Mouse (Mus musculus) forebrain, postnatal 0 days (tissue): ENCODE data around the gene Chd2. TPM values are rescaled to one million over a fixed set of nuclear protein-coding genes. Genes with fewer than 3 reads are reported as not detected.
A peak's percentile ranks its signal among the peaks of the same experiment; 100 is the strongest.

ENCODE experiments used
- ATAC-seq: fragments of 200-750 bp; cut with Nextera tagmentation; 2 replicates; pipeline ENCODE4 v1.8.0; 2017; ENCODE audit warnings: mild to moderate bottlenecking, moderate library complexity
- DNase-seq: peaks from one replicate; pipeline ENCODE4 v3.0.0-alpha.2; 2015
- H3K27ac ChIP-seq: fragments of 300-500 bp; sonication (generic); 2 replicates; pipeline ENCODE4 v1.5.1; 2014; ENCODE audit warnings: low read depth, mild to moderate bottlenecking, antibody characterized with exemption, low read length, moderate library complexity, mixed read lengths
- H3K27me3 ChIP-seq: fragments of 300-500 bp; sonication (generic); 2 replicates; pipeline ENCODE4 v1.6.1; 2014; ENCODE audit warnings: mild to moderate bottlenecking, low read length, mixed read lengths; ENCODE audit not compliant: insufficient read depth
- H3K36me3 ChIP-seq: fragments of 300-500 bp; sonication (generic); 2 replicates; pipeline ENCODE4 v1.6.1; 2014; ENCODE audit warnings: mild to moderate bottlenecking, moderate library complexity; ENCODE audit not compliant: insufficient read depth
- H3K4me1 ChIP-seq: fragments of 300-500 bp; sonication (generic); 2 replicates; pipeline ENCODE4 v1.6.1; 2014; ENCODE audit warnings: antibody characterized with exemption; ENCODE audit not compliant: insufficient read depth
- H3K4me2 ChIP-seq: fragments of 300-500 bp; sonication (generic); 2 replicates; pipeline ENCODE4 v1.6.1; 2014; ENCODE audit warnings: low read depth, mild to moderate bottlenecking, moderate library complexity
- H3K4me3 ChIP-seq: fragments of 300-500 bp; sonication (generic); 2 replicates; pipeline ENCODE4 v1.5.1; 2014; ENCODE audit warnings: low read depth, low read length, mixed read lengths
- H3K9ac ChIP-seq: fragments of 300-500 bp; sonication (generic); 2 replicates; pipeline ENCODE4 v1.6.1; 2014; ENCODE audit warnings: mild to moderate bottlenecking
- H3K9me3 ChIP-seq: fragments of 300-500 bp; sonication (generic); 2 replicates; pipeline ENCODE4 v1.6.1; 2016; ENCODE audit warnings: low read length
- CTCF ChIP-seq: sonication (generic); IDR thresholded peaks from 2 replicates; pipeline ENCODE4 v1.5.1; 2016; ENCODE audit warnings: antibody characterized with exemption, control low read depth, low read depth
- WGBS: fragments of 180-500 bp; shearing (Covaris S2); extraction: QIAGEN DNeasy Blood & Tissue Kit; methylation state at CpG from one replicate; pipeline ENCODE4 v1.1.7; 2014; 5-methylcytosine and 5-hydroxymethylcytosine counted together
- polyA plus RNA-seq: library from polyadenylated mRNA; unstranded; fragments of >200 nt; fragmentation: Nextera tagmentation; extraction: Ambion mirVana; gene quantifications from 2 replicates; pipeline ENCODE4 v1.2.1, GENCODE M21; 2015
- total RNA-seq: library from RNA; depleted of rRNA; stranded (reverse); fragments of >200 nt; gene quantifications from 2 replicates; pipeline ENCODE4 v1.2.3, GENCODE M21; 2014

The Chd2 gene
- total and polyA plus RNA-seq, 2 experiments from 2014 or later: 32.0 to 53.9 TPM

- Histone ChIP-seq H3K4me3 (peak overlapping the region; percentile 49), H3K36me3 (no peaks in the 10 kb centered on the region), H3K9me3 (no peaks in the 10 kb centered on the region), H3K27me3 (no peaks in the 10 kb centered on the region), H3K4me1 (peaks cover 11% of the 10 kb centered on the region), H3K27ac (peak overlapping the region; percentile 70), H3K4me2 (peak overlapping the region; percentile 63), H3K9ac (peak overlapping the region; percentile 68)
- no peak for TF ChIP-seq CTCF
- ATAC-seq (no peak), DNase-seq (no peak)
- WGBS: 12% methylated on average over 2 of the region's 2 CpGs
Measured at GRCm38 (mm10) chr7:73539116-73539682, 2.4 kb downstream of the Chd2 start.

- peak overlapping the region; percentile 63 for H3K4me2 ChIP-seq
- 5% methylated on average over 4 of the region's 4 CpGs for WGBS
- H3K36me3 ChIP-seq: no peaks in the 10 kb centered on the region
- peak overlapping the region; percentile 68 for H3K9ac ChIP-seq
- H3K27me3 ChIP-seq: no peaks in the 10 kb centered on the region
- DNase-seq (no peak), ATAC-seq (no peak)
- peak overlapping the region; percentile 49 for H3K4me3 ChIP-seq
- peak overlapping the region; percentile 89 for H3K27ac ChIP-seq
- H3K9me3 ChIP-seq: no peaks in the 10 kb centered on the region
- peaks cover 11% of the 10 kb centered on the region for H3K4me1 ChIP-seq
- TF ChIP-seq CTCF: no peak
Measured at GRCm38 (mm10) chr7:73538424-73539079, 3.1 kb downstream of the Chd2 start.

GRCm38 (mm10) chr7:73537634-73538423 is 3.8 kb downstream of the Chd2 start:
- DNase-seq (peak; percentile 100), ATAC-seq (peak; percentile 98)
- peak overlapping the region; percentile 68 for H3K9ac ChIP-seq
- H3K4me3 ChIP-seq: peak overlapping the region; percentile 49
- peak overlapping the region; percentile 91 for H3K27ac ChIP-seq
- TF ChIP-seq CTCF: peak; percentile 40
- H3K4me2 ChIP-seq: peak overlapping the region; percentile 63
- H3K4me1 ChIP-seq: peaks cover 11% of the 10 kb centered on the region
- no peaks in the 10 kb centered on the region for H3K27me3 ChIP-seq
- H3K9me3 ChIP-seq: no peaks in the 10 kb centered on the region
- no peaks in the 10 kb centered on the region for H3K36me3 ChIP-seq
- under 1% methylated on average over 46 of the region's 46 CpGs for WGBS

- Histone ChIP-seq H3K4me3 (peak overlapping the region; percentile 49), H3K4me2 (peak overlapping the region; percentile 63), H3K36me3 (no peaks in the 10 kb centered on the region), H3K27ac (peak overlapping the region; percentile 91), H3K27me3 (no peaks in the 10 kb centered on the region), H3K9me3 (no peaks in the 10 kb centered on the region), H3K9ac (peak overlapping the region; percentile 63), H3K4me1 (peaks cover 11% of the 10 kb centered on the region)
- DNase-seq (no peak), ATAC-seq (peak; percentile 9; the same call in 1 of the 2 replicates)
- TF ChIP-seq CTCF: no peak
- WGBS: 11% methylated on average over 10 of the region's 10 CpGs
Measured at GRCm38 (mm10) chr7:73537228-73537627, 4.4 kb downstream of the Chd2 start.

GRCm38 (mm10) chr7:73536579-73536978 is 5.1 kb downstream of the Chd2 start:
- H3K27ac ChIP-seq: peak overlapping the region; percentile 91
- peak overlapping the region; percentile 63; the same call in 1 of the 2 replicates for H3K9ac ChIP-seq
- no peaks in the 10 kb centered on the region for H3K9me3 ChIP-seq
- H3K27me3 ChIP-seq: no peaks in the 10 kb centered on the region
- H3K36me3 ChIP-seq: no peaks in the 10 kb centered on the region
- no peak for TF ChIP-seq CTCF
- H3K4me1 ChIP-seq: peaks cover 11% of the 10 kb centered on the region
- peak overlapping the region; percentile 49 for H3K4me3 ChIP-seq
- DNase-seq (no peak), ATAC-seq (no peak)
- H3K4me2 ChIP-seq: peak overlapping the region; percentile 63
- WGBS: 54% methylated on average over 2 of the region's 2 CpGs

- Histone ChIP-seq H3K27ac (no peak overlapping the region), H3K27me3 (no peaks in the 10 kb centered on the region), H3K9ac (no peak overlapping the region), H3K4me1 (peaks cover 15% of the 10 kb centered on the region), H3K4me2 (peak overlapping the region; percentile 8; the same call in 1 of the 2 replicates), H3K9me3 (no peaks in the 10 kb centered on the region), H3K36me3 (no peaks in the 10 kb centered on the region), H3K4me3 (no peak overlapping the region)
- no peak for ATAC-seq
- WGBS: 45% methylated on average over 4 of the region's 4 CpGs
- DNase-seq: no peak
- TF ChIP-seq CTCF: no peak
Measured at GRCm38 (mm10) chr7:73535861-73536200, 5.8 kb downstream of the Chd2 start.
